Mouse (Mus musculus) granulocyte monocyte progenitor cell, adult 5-6 weeks (primary cell): ENCODE data around the gene Nrxn3. TPM values are rescaled to one million over a fixed set of nuclear protein-coding genes. Genes with fewer than 3 reads are reported as not detected.

ENCODE experiments used
- ATAC-seq: replicated peaks from 2 replicates; pipeline ENCODE4 v1.8.0; 2016; ENCODE audit warnings: mild to moderate bottlenecking, moderate TSS enrichment, inconsistent platforms; ENCODE audit not compliant: poor library complexity, severe bottlenecking
- total RNA-seq, 2 experiments: library from RNA; stranded (forward) in 1 of 2; stranded (reverse) in 1 of 2; fragments of 200-712, 200-1000 nt in 1 of 2; fragments of >200 nt in 1 of 2; fragmentation: Nextera tagmentation in 1 of 2; gene quantifications; 2 replicates each; pipeline ENCODE4 v1.2.3; 2014 to 2017

Gene Nrxn3
- total RNA-seq, 2 experiments from 2014 or later = not detected

DNA sequence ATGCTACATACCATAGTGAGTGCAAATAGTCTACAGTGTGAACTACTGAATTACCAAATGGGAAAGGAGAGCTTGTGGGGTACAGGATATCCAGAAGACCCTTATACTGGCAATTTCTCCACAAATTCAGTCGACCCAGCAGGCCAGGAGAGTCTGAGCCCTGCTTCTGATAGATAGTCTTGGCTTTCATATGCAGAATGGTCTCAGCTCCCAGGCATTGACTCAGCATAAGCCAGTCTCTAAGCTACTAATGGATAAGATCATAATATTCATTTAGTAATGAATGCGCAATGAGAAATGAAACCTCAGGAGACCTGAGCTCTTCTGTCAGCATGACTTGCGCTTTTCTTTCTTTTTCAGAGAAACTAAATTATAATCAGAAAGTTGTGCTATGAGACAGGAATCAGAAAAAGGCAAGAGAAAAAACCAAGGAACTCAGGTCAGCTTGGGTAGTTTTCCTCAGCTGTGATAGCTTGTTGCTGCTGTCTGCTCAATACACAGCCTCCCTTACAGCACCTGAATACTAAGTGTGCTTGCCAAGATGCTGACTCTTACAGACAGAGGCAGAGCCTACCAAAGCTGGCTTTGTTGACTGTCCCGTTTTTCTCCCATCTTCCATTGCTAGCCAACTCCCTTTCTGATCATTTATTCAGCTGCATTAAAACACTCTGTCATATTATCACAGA is 567.1 kb downstream of the Nrxn3 start:
- no peak for ATAC-seq

DNA sequence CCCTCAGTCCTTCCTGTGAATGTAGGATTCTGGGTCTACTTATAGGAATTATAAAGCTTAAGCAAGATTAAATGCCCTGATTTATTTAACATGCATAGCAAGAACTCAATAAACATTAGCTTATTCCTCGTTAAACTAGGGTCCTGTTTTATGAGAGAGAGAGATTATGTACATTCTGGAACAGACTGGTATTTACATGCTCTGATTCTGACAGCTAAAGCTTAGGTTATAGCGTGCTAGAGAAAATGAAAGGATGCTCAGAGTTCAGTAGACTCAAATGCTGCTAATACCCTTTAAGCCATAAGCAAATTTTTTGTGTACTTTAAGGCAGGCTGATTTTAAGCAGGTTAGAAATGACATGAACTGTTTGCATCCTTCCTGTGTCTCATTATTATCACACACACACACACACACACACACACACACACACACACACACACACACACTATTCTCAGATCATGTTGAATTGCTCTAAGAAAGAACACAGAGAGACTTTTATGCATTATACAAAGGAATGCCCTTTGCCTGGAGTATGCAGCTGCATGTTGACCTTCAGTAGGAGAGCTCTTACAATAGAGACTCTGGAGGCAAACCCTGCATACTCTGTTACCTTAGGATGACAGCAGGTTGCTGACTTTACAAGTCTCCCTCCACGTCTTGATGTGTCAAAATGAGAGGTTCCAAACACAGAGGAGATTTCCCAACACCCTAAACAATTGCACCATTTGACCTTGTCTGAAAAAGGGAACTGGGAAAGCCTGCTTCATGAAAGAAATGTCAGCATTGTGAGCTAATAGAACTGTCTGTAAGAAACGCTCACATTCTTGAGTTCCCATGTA is 568.3 kb downstream of the Nrxn3 start:
- peak; percentile 97 for ATAC-seq

- peak; percentile 93 for ATAC-seq
Observed at GRCm38 (mm10) chr12:89302011-89302410, 579.3 kb downstream of the Nrxn3 start.

DNA sequence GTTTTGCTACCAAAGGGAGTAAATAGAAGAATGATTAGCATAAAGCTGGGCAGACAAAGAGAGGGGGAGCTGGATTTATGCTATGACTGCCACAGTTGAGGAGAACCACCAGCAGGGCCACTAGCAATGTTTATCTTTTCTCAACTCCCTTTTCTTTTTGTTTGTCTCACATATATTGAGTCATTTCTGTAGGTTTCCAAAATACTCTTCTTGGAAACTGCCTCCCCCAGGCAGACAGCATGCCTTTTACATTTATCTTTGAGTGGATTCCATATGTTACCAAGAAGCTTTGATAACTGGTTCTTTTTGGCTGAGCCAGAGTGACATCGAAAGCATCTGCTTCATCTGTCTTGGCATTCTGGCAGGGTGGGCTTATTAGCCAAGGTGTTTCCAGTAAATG is 587.5 kb downstream of the Nrxn3 start:
- no peak for ATAC-seq

DNA sequence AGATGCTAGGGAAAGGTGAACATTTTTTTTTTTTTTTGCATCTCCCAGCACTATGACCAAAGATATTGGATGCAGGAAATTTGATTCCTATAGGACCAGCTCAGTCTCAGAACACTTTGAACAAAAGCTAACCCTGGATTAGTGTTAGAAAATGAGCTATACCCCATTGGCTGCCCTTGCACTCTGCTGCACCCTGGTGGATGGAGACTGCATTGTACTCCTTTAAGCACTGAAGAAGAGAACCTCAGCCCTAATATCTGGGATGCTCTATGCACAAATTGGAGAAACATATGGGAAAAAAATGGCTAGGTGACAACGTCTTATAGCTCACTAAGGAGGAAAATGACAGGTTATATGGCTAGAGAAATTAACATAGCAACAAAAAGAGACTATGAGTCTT is 589.9 kb downstream of the Nrxn3 start:
- ATAC-seq = peak; percentile 93

GRCm38 (mm10) chr12:89325864-89326560 is 603.3 kb downstream of the Nrxn3 start:
- no peak for ATAC-seq

GRCm38 (mm10) chr12:89331474-89332263 is 609.0 kb downstream of the Nrxn3 start:
- ATAC-seq = peak; percentile 78

DNA sequence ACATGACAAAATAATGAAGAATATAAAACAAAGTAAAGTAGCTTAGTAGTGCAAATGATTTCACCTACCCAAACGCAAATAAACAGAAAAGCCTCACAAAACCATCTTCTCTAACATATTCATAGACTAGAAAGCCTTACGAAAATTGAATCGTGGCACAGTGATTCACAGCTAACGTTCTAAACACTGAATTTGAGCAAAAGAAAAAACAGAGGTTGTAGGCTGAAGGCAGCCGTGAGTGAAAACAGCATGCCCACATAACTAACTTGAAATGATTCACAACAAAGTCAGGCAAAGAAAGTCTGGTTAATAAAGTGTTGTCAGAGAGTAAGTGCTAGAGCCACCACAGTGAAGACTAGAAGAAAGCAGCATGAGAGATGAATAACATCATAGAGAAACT is 610.8 kb downstream of the Nrxn3 start:
- no peak for ATAC-seq

- peak; percentile 99 for ATAC-seq
Observed at GRCm38 (mm10) chr12:89364850-89365249, 642.2 kb downstream of the Nrxn3 start.

DNA sequence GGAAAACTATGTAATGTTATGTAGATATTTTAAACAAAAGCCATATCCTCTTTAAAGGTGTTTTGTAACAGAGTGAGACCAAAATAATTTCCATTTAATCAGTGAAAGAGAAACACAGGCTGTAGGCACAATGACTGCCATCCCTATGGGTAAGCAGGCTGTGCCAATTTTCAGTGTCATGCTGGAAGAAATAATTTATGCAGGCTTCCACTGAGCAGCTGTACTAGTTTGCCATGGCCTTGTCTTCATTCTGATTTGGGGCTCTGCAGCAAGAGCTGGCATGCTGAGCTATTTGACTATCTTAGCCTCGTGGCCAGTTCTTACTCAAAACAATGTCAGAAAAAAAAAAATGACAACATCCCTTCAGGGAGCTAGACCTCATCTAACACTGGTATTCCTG is 647.3 kb downstream of the Nrxn3 start:
- ATAC-seq = no peak

DNA sequence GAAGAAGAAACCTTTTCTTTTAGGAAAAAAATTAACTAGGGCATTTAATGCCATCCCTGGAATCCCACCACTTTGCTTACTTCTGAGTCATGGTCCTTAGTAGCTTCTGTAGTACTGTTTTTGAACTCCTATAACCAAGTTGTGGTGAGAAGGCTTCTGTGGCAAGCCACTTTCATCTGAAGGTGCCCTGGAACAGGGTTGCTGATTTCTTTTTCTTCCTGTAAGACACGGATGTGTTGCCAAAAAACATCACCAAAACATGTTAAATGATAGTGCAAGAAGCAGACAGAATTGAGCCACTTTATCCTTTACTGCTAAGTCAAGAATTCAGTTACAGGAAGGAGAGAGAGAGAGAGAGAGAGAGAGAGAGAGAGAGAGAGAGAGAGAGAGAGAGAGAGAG is 653.9 kb downstream of the Nrxn3 start:
- ATAC-seq = no peak

GRCm38 (mm10) chr12:89377051-89377643 is 654.5 kb downstream of the Nrxn3 start:
- no peak for ATAC-seq

GRCm38 (mm10) chr12:89377687-89378086 is 655.0 kb downstream of the Nrxn3 start:
- ATAC-seq = no peak

GRCm38 (mm10) chr12:89383254-89383653 is 660.6 kb downstream of the Nrxn3 start:
- peak; percentile 75 for ATAC-seq

DNA sequence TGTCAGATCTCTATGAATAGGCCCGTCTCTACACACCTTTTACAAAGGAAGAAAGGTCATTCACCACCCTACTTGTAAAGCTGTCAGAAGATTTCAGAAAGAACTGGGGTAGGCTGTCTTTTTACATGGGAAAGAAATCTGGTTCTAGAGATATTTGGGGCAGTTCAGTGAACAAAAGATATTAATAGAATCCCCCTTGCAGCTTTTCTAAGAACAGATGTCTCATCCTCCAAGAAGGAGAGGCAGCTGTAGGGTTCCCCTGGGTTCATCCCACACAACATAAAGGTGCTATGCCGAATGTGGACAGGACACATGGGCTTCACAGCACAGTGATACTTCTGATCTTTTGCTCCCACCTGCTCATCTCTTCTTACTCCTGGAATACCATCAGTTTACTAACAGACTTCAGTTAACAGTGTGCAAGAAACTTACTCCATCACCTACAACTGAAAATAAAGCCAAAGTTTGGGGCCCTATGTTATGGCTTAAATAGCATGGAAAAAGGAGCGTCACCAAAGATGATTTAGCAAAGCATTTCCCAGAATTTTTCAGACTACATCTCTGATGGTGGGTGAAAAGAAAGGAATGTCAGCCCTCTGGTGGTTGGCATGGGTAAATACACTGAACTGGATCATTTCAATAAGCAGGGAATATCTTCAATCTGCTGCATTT is 672.6 kb downstream of the Nrxn3 start:
- no peak; the same call in 1 of the 2 replicates for ATAC-seq

GRCm38 (mm10) chr12:89436519-89436918 is 713.8 kb downstream of the Nrxn3 start:
- no peak for ATAC-seq

DNA sequence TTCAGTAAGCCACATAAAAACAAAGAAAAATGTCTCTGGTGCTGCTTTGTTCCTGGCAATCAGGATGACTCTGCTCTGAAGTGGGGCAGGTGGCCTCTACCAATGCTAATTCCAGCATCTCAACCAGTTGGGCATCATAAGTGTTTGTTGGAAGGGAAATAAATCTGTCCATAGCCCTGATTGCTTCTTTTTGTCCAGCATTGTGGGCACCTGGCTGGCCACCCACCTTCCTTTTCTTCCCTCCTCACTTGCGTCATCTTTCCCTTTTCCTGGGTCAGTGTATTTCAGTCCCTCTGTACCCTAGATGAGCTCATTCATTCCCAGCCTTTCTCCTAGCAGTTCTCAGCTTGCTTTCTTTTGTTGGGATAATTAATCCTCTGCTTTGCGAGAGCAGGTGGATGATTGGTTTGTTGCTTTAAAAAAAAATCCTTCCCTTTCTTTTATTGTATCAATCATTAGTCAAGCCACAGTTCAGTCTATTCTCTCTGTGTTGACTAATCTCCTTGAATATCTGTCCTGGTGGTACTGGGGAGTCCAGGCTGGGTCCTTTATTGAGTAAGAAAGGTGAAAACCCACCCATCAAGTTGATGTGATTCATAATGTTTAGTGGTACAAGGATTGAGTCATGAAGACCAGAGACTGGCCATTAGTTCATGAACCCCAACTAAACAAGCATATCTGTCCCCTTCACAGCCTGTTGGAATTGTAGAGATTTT is 719.8 kb downstream of the Nrxn3 start:
- ATAC-seq = no peak

DNA sequence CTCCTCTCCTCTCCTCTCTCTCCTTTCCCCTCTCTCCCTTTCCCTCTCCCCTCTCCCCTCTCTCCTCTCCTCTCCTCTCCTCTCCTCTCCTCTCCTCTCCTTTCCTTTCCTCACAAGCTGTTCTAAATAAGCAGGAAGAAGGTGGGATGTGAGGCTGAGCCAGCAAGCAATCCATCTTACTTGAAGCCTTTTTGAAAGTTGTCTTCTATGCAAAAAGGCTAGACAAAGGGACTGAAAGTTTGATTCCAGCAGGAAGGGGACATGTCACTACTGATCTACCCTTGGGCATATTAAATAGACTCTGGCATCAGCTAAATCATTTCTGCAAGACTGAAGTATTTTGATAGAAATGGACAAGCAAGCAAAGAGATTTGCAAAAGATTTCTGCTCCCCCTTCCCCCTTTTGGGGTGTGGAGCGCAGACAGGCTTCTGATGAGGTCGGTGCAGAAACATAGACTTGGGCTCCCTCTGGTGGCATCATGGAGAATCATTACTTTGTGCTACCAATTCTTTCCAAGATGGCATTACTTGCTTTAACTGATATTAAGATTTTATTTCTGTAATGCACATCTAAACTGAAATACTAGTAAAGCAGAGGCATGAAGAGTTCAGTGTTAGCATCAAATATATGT is 728.1 kb downstream of the Nrxn3 start:
- ATAC-seq = peak; percentile 61; the same call in 1 of the 2 replicates
